Mouse (Mus musculus) stomach, embryonic 15.5 days (tissue): ENCODE data around the gene Amfr. TPM values are rescaled to one million over a fixed set of nuclear protein-coding genes. Genes with fewer than 3 reads are reported as not detected.
"Not testable (repeated sequence)": the region's sequence is repeated elsewhere in the genome, so short reads cannot be mapped to it uniquely, and the experiment has no call there.

Source experiments
- ATAC-seq: fragments of 200-750 bp; cut with Nextera tagmentation; 2 replicates; pipeline ENCODE4 v1.8.0; 2017; ENCODE audit warnings: low read depth, moderate number of reproducible peaks, moderate TSS enrichment; ENCODE audit not compliant: insufficient read depth, low FRiP score
- H3K27ac ChIP-seq: fragments of 300-500 bp; sonication (generic); 2 replicates; pipeline ENCODE4 v1.5.1; 2015; ENCODE audit warnings: mild to moderate bottlenecking, inconsistent platforms
- H3K27me3 ChIP-seq: fragments of 300-500 bp; sonication (generic); replicated peaks from 2 replicates; pipeline ENCODE4 v1.6.1; 2015; ENCODE audit warnings: inconsistent platforms
- H3K36me3 ChIP-seq: fragments of 300-500 bp; sonication (generic); 2 replicates; pipeline ENCODE4 v1.6.1; 2015; ENCODE audit warnings: inconsistent platforms
- H3K4me1 ChIP-seq: fragments of 300-500 bp; sonication (generic); 2 replicates; pipeline ENCODE4 v1.6.1; 2015; ENCODE audit warnings: inconsistent platforms
- H3K4me2 ChIP-seq: fragments of 300-500 bp; sonication (generic); 2 replicates; pipeline ENCODE4 v1.6.1; 2015; ENCODE audit warnings: mild to moderate bottlenecking, inconsistent platforms
- H3K4me3 ChIP-seq: fragments of 300-500 bp; sonication (generic); replicated peaks from 2 replicates; pipeline ENCODE4 v1.5.1; 2015; ENCODE audit warnings: inconsistent platforms
- H3K9ac ChIP-seq: fragments of 300-500 bp; sonication (generic); 2 replicates; pipeline ENCODE4 v1.6.1; 2015; ENCODE audit warnings: inconsistent platforms
- H3K9me3 ChIP-seq: fragments of 300-500 bp; sonication (generic); 2 replicates; pipeline ENCODE4 v1.6.1; 2016; ENCODE audit warnings: inconsistent platforms
- WGBS: fragments of 180-500 bp; shearing (Covaris S2); methylation state at CpG from one replicate; pipeline ENCODE4 v1.1.7; 2015; 5-methylcytosine and 5-hydroxymethylcytosine counted together
- polyA plus RNA-seq: library from polyadenylated mRNA; unstranded; fragments of >200 nt; fragmentation: Nextera tagmentation; extraction: Ambion mirVana; gene quantifications from 2 replicates; pipeline ENCODE4 v1.2.1, GENCODE M21; 2015

Amfr gene
- 48.6 and 51.4 TPM in 2 replicates for polyA plus RNA-seq

DNA sequence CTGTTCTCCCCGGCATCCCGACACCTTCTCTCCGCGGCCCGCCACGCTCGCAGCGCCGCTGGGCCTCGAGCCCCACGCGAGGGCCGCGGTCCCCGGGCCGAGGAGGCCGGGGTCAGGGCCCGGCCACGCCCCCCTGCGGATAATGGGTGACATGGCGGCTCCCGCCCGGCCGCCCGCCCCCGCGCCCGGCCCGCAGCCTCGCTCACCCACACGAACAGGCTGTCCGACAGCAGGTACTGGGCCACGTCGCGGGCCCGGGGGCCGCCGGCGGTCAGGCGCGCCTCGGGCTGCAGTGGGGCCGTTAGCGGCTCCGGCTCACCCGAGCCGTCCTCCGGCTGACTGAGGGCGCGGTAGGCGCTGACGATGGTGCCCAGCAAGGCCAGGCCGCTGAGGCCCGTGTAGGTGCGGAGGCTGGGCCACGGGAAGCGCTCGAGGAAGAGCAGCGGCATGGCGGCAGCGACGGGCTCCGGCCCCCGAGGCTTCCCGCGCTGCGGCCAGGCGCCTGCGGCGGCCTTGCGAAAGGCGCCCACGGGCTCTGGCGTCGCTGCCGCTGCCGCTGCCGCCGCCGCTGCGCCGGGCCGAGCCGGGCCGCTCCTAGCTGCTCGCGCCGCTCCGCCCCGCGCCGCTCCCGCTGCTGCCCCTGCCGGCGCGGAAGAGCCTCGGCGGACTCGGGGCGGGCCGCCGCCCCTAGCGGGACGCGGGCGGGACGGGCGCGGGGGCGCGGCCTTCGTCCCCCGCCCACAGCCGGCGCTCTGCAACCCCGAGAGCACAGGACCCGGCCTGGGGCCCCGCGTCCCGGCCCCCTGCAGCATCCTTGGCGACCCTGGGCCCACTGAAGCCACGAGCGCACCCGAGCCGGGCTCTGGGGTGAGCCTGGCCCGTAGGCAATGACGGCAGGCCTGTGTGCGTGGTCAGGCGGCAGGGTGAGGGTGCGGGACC is at the start of gene Amfr:
Amfr (minus strand) TSS at position 830 of the 939 bp plus-strand sequence.
- under 1% methylated on average over 96 of the region's 130 CpGs for WGBS
- ATAC-seq, result peak; percentile 93
- Histone ChIP-seq H3K36me3 (no peaks in the 10 kb centered on the region), H3K9me3 (no peaks in the 10 kb centered on the region), H3K4me1 (peaks cover 24% of the 10 kb centered on the region), H3K9ac (peak within 1 kb of the TSS; percentile 93), H3K27ac (peak within 1 kb of the TSS; percentile 95), H3K4me2 (peak within 1 kb of the TSS; percentile 90), H3K27me3 (no peaks in the 10 kb centered on the region), H3K4me3 (peak within 1 kb of the TSS; percentile 99)

DNA sequence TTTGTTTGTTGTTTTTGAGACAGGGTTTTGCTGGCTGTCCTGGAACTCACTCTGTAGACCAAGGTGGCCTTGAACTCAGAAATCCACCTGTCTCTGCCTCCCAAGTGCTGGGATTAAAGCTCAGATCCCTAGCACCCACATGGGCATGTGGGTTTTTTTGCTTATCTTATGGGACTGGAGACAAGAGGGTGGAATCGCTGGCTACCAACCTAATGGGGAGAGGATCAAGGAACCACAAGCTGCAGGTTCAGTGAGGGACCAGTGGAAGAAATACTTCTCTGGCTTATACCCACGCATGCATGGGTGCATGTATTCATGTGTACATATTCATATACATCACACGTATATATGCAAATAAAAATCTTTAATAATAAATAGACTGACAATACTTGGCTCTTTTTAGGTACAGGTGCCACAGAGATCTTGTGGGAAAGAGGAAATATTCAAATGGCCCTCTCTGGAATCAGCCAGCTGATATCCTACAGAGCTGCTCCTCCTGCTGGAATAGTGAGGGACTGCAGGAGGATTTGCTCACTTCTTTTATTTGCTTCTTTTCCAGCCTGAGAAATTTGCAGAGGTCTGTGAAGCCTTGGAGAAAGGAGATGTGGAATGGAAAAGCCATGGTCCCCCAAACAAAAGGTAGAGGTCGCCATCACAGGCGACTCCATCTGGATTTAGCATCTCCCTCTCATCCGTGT is 44.7 kb upstream of the Amfr start:
- H3K27me3 ChIP-seq, result no peaks in the 10 kb centered on the region
- no peak overlapping the region for H3K9ac ChIP-seq
- no peaks in the 10 kb centered on the region for H3K9me3 ChIP-seq
- H3K4me1 ChIP-seq, result no peaks in the 10 kb centered on the region
- ATAC-seq, result no peak
- peaks cover 20% of the 10 kb centered on the region for H3K36me3 ChIP-seq
- H3K27ac ChIP-seq, result no peak overlapping the region
- WGBS, result 61% methylated on average over 6 of the region's 6 CpGs
- no peak overlapping the region for H3K4me3 ChIP-seq
- H3K4me2 ChIP-seq, result no peak overlapping the region

DNA sequence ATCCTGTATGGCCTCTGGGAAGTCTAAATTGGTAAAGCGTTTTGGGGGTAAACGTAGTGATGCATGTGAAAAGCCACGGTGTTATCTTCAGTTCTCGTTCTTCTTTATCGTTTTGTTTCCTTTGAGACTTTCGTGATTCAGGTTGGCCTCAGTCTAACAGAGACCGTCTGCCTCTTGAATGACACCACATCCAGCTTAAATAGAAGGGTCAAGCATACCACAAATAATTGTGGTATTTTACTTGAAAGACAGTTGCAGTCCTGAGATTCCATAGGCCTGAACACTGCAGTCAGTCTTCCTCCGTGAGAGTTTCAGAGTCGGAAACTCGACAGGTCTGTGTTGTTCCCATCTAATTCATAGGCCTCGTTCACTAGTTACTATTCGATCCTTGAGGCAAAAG is 40.1 kb upstream of the Amfr start:
- Histone ChIP-seq H3K27ac (no peak overlapping the region), H3K9ac (no peak overlapping the region), H3K4me1 (no peaks in the 10 kb centered on the region), H3K4me2 (no peak overlapping the region), H3K36me3 (peaks cover 9% of the 10 kb centered on the region), H3K27me3 (no peaks in the 10 kb centered on the region), H3K4me3 (no peak overlapping the region), H3K9me3 (no peaks in the 10 kb centered on the region)
- ATAC-seq, result no peak
- 84% methylated on average over 12 of the region's 12 CpGs for WGBS

DNA sequence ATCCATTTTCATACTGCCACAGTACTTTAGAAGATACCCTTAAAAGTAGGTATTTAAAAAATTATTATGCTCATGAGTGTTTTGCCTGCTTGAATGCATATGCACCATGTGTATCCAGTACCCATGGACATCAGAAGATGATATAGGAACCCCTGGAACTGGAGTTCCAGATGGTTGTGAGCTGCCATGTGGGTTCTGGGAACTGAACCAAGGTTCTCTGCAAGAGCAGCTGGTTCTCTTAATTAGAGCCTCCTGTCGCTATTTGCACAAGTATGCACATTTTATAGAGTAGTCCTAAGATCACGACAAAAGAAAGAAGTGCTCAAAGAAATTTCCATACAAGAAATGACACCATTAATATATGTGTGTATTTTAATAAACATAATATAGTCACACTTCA is 35.2 kb upstream of the Amfr start:
- 83% methylated on average over 2 of the region's 2 CpGs for WGBS

DNA sequence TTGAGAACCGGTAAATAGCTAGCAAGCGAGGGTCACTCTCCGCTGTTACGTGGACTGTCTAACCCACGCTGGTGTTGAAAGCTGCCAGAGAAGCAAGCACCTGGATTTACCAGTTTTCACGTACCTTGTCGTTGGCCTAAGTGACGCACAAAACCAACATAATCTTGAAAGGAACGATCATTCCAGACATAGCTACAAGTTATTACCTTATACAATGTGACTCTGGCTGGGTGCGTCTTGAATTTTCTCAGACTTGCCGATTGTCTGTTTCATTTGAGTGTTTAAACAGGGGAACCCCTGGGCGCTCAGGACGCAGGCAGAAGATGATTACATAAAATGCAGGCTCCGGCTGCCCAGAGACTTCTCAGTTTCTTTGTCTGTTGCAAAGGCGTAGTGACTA is 25.2 kb upstream of the Amfr start:
- H3K9me3 ChIP-seq, result no peaks in the 10 kb centered on the region
- no peak for ATAC-seq
- peak overlapping the region; percentile 58 for H3K4me2 ChIP-seq
- H3K4me3 ChIP-seq, result peak overlapping the region; percentile 67
- no peaks in the 10 kb centered on the region for H3K36me3 ChIP-seq
- 5% methylated on average over 15 of the region's 15 CpGs for WGBS
- peak overlapping the region; percentile 40; the same call in 1 of the 2 replicates for H3K9ac ChIP-seq
- H3K27me3 ChIP-seq, result no peaks in the 10 kb centered on the region
- H3K27ac ChIP-seq, result peak overlapping the region; percentile 36; the same call in 1 of the 2 replicates
- H3K4me1 ChIP-seq, result peaks cover 10% of the 10 kb centered on the region

More for the DNA sequence above, 35.2 kb upstream of the Amfr start:
- H3K9ac ChIP-seq, result no peak overlapping the region
- H3K4me1 ChIP-seq, result no peaks in the 10 kb centered on the region
- no peak overlapping the region for H3K4me3 ChIP-seq
- no peak overlapping the region for H3K4me2 ChIP-seq
- no peak for ATAC-seq
- H3K9me3 ChIP-seq, result no peaks in the 10 kb centered on the region
- H3K36me3 ChIP-seq, result no peaks in the 10 kb centered on the region; the same call in 1 of the 2 replicates
- no peak overlapping the region for H3K27ac ChIP-seq
- no peaks in the 10 kb centered on the region for H3K27me3 ChIP-seq

DNA sequence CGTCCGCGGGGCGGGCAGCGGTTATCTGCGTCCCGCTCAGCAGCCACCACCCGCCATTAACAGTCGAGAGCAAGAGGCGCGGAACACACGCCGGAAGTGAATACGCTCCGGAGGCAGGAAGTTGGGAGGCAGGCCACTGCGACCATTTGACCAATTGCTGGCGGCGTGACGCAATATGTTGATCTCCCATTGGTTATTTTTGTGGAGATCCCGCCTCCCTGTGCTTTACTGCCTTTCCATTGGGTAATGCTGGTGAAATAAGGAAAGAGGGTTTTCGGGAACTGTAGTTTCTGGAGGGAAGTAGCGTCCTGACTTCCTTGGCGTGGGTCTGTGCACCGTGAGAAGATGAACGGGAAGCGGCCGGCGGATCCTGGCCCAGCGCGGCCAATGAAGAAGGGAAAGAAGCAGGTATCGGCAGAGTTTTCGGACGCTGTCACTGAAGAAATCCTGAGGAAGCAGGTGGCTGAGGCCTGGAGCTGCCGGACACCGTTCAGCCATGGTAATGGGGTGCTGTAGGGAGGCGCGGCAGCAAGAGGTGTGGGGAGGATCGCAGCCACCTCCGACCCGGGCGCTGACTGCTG is 24.4 kb upstream of the Amfr start, which contains the start of the genes Nudt21 and Ogfod1:
Nudt21 (minus strand) TSS at position 88 of the 581 bp plus-strand sequence.
Ogfod1 (plus strand) TSS at position 255 of the 581 bp plus-strand sequence.
- H3K4me3 ChIP-seq, result peak within 1 kb of the TSS; percentile 67
- H3K4me2 ChIP-seq, result peak within 1 kb of the TSS; percentile 66
- no peaks in the 10 kb centered on the region for H3K27me3 ChIP-seq
- ATAC-seq, result peak; percentile 99
- H3K9ac ChIP-seq, result peak within 1 kb of the TSS; percentile 70
- H3K9me3 ChIP-seq, result no peaks in the 10 kb centered on the region
- WGBS, result under 1% methylated on average over 41 of the region's 41 CpGs
- H3K4me1 ChIP-seq, result peaks cover 10% of the 10 kb centered on the region
- peak within 1 kb of the TSS; percentile 83 for H3K27ac ChIP-seq
- no peaks in the 10 kb centered on the region for H3K36me3 ChIP-seq

DNA sequence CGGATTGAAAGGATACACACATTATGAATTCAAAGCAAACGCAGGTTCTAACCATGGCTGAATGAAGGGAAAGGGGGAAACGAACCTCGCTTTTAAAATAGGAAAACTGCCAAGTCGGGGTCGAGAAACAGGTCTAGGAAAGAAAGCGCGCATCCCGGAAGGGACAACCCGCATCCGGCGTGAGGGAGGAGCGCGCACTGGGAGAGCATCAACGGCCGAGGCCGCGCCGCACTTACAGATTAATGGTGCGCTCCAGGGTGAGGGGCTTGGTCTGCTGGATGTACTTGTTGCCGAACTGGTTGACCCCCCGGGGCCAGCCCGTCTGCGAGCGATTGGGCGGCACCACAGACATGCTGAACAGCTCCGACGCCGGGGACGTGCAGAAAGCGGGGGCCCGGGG is 23.9 kb upstream of the Amfr start:
- not testable (repeated sequence) for H3K36me3 ChIP-seq, H3K9me3 ChIP-seq, H3K27me3 ChIP-seq
- Histone ChIP-seq H3K4me2 (peak overlapping the region; percentile 66), H3K4me1 (peaks cover 10% of the 10 kb centered on the region), H3K9ac (peak overlapping the region; percentile 70), H3K4me3 (peak overlapping the region; percentile 67), H3K27ac (peak overlapping the region; percentile 83)
- ATAC-seq, result peak; percentile 86
- 0% methylated on average over 26 of the region's 32 CpGs for WGBS

DNA sequence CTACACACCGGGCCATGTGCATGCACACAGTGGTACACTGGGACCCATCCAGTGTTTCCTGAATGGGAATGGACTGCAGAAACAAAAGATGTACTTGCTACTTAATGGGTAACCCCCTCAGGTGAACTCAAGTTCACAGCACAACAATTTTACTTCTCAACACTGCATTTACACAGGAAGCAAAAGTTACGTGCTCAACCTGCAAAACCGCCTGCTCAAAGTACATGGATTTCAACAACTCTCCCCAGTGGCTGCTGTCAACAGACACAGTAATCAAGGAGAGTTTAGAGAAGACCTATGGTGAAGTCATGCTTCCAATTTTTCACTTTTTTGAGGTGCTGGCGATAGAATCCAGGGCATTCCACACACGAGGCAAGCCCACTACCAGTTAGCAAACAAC is 22.6 kb upstream of the Amfr start:
- Histone ChIP-seq H3K9me3 (no peaks in the 10 kb centered on the region), H3K36me3 (peaks cover 5% of the 10 kb centered on the region; the same call in 1 of the 2 replicates), H3K27ac (no peak overlapping the region), H3K4me1 (peaks cover 10% of the 10 kb centered on the region), H3K9ac (no peak overlapping the region), H3K4me3 (peak overlapping the region; percentile 4), H3K27me3 (no peaks in the 10 kb centered on the region), H3K4me2 (peak overlapping the region; percentile 66)
- WGBS, result 58% methylated on average over 5 of the region's 5 CpGs
- ATAC-seq, result no peak

DNA sequence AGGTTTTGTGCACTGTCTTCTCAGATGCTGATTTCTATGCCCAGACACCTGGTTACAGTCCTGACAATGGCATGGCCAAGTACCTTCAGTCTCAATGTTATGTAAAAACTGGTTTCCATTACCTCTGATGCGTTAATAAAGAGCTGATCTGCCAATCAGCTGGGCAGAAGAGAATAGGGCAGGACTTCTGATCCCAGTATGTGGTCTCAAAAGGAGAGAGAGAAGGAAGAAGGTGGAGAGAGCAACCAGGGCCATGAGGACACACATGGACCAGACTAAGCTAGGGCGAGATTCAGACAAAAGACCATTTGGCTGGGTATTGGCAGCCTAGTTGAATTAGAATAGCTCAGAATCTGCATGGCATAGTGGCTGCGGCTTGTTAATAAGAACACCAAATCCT is 21.0 kb upstream of the Amfr start:
- Histone ChIP-seq H3K27me3 (no peaks in the 10 kb centered on the region), H3K36me3 (peaks cover 19% of the 10 kb centered on the region), H3K4me3 (no peak overlapping the region), H3K9me3 (no peaks in the 10 kb centered on the region), H3K27ac (no peak overlapping the region), H3K4me1 (peaks cover 10% of the 10 kb centered on the region), H3K4me2 (no peak overlapping the region), H3K9ac (no peak overlapping the region)
- 74% methylated on average over 3 of the region's 3 CpGs for WGBS
- no peak for ATAC-seq

DNA sequence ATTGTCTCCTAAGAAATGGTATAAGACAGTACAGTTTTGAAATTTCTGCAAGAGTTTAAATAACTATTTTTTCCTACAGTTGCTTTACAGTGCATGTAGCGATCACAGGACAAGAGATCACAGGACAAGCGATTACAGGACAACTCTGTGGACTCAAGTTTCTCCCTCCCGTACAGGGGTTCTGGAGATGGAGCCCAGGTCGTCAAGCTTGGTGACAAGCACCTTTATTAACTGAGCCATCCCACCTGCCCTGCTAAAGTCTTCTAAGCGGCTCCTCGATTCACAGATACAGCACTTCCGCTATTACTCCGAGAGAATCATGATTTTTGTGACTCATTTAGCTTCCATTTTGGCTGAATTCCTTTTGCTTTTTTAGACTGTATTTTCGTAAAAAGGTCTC is 17.1 kb upstream of the Amfr start:
- no peak overlapping the region for H3K4me3 ChIP-seq
- WGBS, result 90% methylated on average over 9 of the region's 9 CpGs
- H3K36me3 ChIP-seq, result peaks cover 37% of the 10 kb centered on the region
- no peak overlapping the region for H3K27ac ChIP-seq
- no peaks in the 10 kb centered on the region for H3K27me3 ChIP-seq
- no peak overlapping the region for H3K4me2 ChIP-seq
- no peak overlapping the region for H3K9ac ChIP-seq
- H3K4me1 ChIP-seq, result no peaks in the 10 kb centered on the region
- no peaks in the 10 kb centered on the region for H3K9me3 ChIP-seq
- no peak for ATAC-seq

DNA sequence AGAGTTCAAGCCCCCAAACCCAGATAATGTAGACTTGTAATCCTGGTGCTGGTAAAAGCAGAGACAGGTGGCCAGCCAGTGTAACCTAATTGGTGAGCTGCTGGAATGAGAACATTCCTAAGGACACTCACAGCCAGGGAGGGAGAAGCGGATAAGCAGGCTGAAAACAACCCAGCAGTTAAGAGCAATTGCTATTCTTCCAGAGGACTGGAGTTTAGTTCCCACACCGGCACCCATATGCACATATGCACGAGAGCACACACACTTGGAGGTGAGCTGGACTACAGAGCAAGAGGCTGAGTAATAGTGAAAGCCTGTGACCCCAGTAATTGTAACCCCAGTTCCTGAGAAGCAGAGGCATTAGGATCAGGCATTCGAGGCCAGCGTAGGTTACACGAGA is 11.3 kb upstream of the Amfr start:
- H3K27ac ChIP-seq, result no peak overlapping the region
- H3K9ac ChIP-seq, result no peak overlapping the region
- no peak overlapping the region for H3K4me3 ChIP-seq
- no peaks in the 10 kb centered on the region for H3K9me3 ChIP-seq
- H3K4me2 ChIP-seq, result no peak overlapping the region
- H3K36me3 ChIP-seq, result peaks cover 38% of the 10 kb centered on the region; the same call in 1 of the 2 replicates
- no peaks in the 10 kb centered on the region for H3K4me1 ChIP-seq
- 96% methylated on average over 6 of the region's 6 CpGs for WGBS
- ATAC-seq, result no peak
- H3K27me3 ChIP-seq, result no peaks in the 10 kb centered on the region
